Mouse (Mus musculus) G1E (cell line): ENCODE results near the gene Rnd1.

Experiments used
- CTCF ChIP-seq: IDR thresholded peaks from 2 replicates; pipeline ENCODE4 v1.5.1; 2012; ENCODE audit warnings: low read depth, low read length, inconsistent platforms, mixed read lengths
- GATA1 ChIP-seq: IDR thresholded peaks from 2 replicates; pipeline ENCODE4 v1.6.1; 2012; ENCODE audit warnings: borderline replicate concordance, low read length, inconsistent platforms, mixed read lengths
- POLR2AphosphoS5 ChIP-seq: IDR thresholded peaks from 2 replicates; pipeline ENCODE4 v1.6.1; 2012; ENCODE audit warnings: low read depth, low read length, inconsistent platforms; ENCODE audit not compliant: insufficient replicate concordance
- TAL1 ChIP-seq: conservative IDR thresholded peaks from 2 replicates; pipeline ENCODE4 v1.6.1; 2012; ENCODE audit warnings: low read depth, low read length, inconsistent platforms, mixed read lengths

- TF ChIP-seq CTCF = no peak
- no peak for TF ChIP-seq TAL1
- no peak for TF ChIP-seq GATA1
- TF ChIP-seq POLR2AphosphoS5 = no peak
Observed at GRCm38 (mm10) chr15:98622721-98623120, 54.5 kb downstream of the Rnd1 start.
